In the genomic region with DNA sequence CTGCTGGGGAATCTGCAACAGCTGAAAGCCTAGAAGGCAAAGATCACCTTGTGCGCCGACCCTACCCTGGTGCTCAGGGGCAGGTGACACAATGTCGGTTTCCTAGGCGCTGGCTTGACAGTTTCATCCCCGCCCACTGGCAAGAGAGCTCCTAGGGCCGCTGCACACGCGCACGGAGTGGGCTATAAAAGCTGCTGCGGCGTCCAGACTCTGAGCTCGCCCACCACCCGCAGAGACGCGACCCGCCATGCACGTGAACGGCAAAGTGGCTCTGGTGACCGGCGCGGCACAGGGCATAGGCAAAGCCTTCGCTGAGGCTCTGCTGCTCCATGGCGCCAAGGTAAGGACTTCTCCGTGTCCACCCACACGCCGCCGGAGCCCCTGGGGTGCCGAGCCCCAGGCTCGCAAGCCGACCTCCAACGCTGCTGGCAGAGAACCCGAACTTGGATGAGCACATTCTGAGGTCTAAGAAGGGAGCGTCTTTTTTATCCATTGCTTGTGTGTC, we compare ENCODE assay signal across 8 mouse cellular contexts. TPM values are rescaled to one million over a fixed set of nuclear protein-coding genes. Genes with fewer than 3 reads are reported as not detected.
A peak's percentile ranks its signal among the peaks of the same experiment; 100 is the strongest.
DNase-seq lines count a peak whose midpoint lies in the region; ATAC-seq lines count a peak whose summit lies in the region.

A gene (plus strand): TSS at position 213 of the 505 bp plus-strand sequence.

- H3K4me2 ChIP-seq in forebrain, embryonic 13.5 days = peak within 1 kb of the TSS; percentile 91

- peak within 1 kb of the TSS; percentile 52 for H3K4me3 ChIP-seq in forebrain, embryonic 13.5 days

- no peak for DNase-seq in thymus, postnatal 0 days (ENCODE audit: low spot score)
- DNase-seq in thymus, postnatal 25 days = no peak
- DNase-seq in heart, postnatal 25 days (ENCODE audit: low spot score) = peak; percentile 12
- DNase-seq in large intestine, adult 2 months (ENCODE audit: low read depth, low spot score) = peak; percentile 67
- DNase-seq in lung, postnatal 14 days = peak; percentile 80
- peak; percentile 76 for DNase-seq in ovary, postnatal 36 days (ENCODE audit: low spot score)
- DNase-seq in spleen, postnatal 36 days (ENCODE audit: low spot score in 2 of 2) = no peak

- H3K4me1 ChIP-seq in forebrain, embryonic 13.5 days = peaks cover 26% of the 10 kb centered on the region

- intact Hi-C loops in heart, postnatal 25 days (cut with DNase I) = loop anchor here (5.0 kb wide), 1 partner anchor 48 kb away; no protein-coding TSS in a partner anchor

- no peaks in the 10 kb centered on the region for H3K9me3 ChIP-seq in forebrain, embryonic 13.5 days (replicated peaks)

- WGBS in forebrain, embryonic 13.5 days = under 1% methylated on average over 33 of the region's 33 CpGs
- under 1% methylated on average over 33 of the region's 33 CpGs for WGBS in large intestine, adult 2 months

- H3K27ac ChIP-seq in forebrain, embryonic 13.5 days = no peak within 1 kb of the TSS

- peaks cover 4% of the 10 kb centered on the region; the same call in 1 of the 2 replicates for H3K27me3 ChIP-seq in forebrain, embryonic 13.5 days

- peak within 1 kb of the TSS; percentile 64 for H3K9ac ChIP-seq in forebrain, embryonic 13.5 days

- no peaks in the 10 kb centered on the region for H3K36me3 ChIP-seq in forebrain, embryonic 13.5 days (ENCODE audit: poor library complexity, severe bottlenecking)

- peak; percentile 77 for ATAC-seq in forebrain, embryonic 13.5 days

RNA-seq across cellular contexts. Expression of the gene that starts here (rescaled TPM):
- 115 and 137 TPM in 2 replicates for polyA plus RNA-seq in thymus, postnatal 0 days (2015; fragmentation: Nextera tagmentation; extraction: Ambion mirVana)
- polyA plus RNA-seq in forebrain, embryonic 13.5 days (2015; fragmentation: Nextera tagmentation; extraction: Ambion mirVana) = 3.8 and 3.9 TPM in 2 replicates
- total RNA-seq in heart, postnatal 25 days (2021) = 10 to 100 TPM in 1 of 2 experiments, 1 to 10 TPM in 1; 9.3 to 10.2 TPM
- polyA plus RNA-seq in large intestine, adult 2 months (2012; rRNA removed) = 21.8 and 34.1 TPM in 2 replicates

Comparison
In these comparisons a context has a peak if more than half of its experiments do, and no peak if none do; other contexts are left out.
1. DNase-seq: peak in heart, postnatal 25 days (single experiment), large intestine, adult 2 months (single experiment), lung, postnatal 14 days (single experiment) and ovary, postnatal 36 days (single experiment); none in thymus, postnatal 0 days (single experiment), thymus, postnatal 25 days (single experiment) and spleen, postnatal 36 days (0 of 2).